Mouse (Mus musculus) layer of hippocampus, adult 11-12 months (tissue): ENCODE results near the gene Fam118b.

Experiments used
- DNase-seq: peaks from one replicate; pipeline ENCODE4 v3.0.0; 2022; ENCODE audit warnings: low spot score

Gene Fam118b

DNA sequence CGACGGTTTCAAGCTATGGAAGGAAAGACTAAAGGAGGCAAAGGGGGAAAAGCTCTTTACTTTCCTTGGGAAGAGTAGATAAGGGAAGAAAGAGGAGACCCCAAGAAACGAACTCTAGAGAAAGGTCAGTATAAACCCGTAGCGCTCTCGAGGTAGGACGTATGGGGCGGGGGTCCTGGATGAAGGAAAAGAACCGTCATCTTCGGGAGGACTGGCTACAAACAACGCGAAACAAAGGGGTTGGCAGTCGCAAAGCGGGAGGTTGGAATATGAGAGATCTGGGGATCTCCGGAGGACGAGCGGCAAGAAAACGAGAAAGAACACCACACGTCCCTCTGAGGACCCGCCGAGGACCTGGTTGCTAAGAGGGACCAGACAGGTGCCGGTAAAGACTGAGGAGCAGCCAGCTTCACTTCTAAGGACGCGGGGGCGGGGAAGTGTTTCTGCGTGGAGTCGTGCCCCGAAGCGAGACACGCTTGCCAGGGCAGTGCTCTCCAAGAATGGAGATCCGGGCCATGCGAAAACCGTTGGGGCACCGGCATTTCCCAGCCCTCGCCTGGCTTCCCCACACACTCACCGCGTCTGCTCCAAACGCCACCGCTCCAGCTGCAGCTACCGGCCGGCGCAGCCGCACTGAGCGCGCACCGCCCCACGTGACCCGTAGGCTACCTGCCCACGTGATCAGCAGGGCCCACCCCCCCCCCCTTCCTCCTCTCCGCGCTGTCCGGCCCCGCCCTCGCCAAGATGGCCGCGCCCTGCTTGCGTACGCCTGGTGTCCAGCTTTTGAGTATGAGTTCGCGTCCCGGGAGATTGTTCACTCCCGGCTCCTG is at the start of gene Fam118b, which contains the start of gene Rpusd4:
Gene Fam118b, minus strand, starts transcription at position 660 of the 830 bp plus-strand sequence.
Gene Rpusd4, plus strand, starts transcription at position 720 of the 830 bp plus-strand sequence.
- peak; percentile 94 for DNase-seq

DNA sequence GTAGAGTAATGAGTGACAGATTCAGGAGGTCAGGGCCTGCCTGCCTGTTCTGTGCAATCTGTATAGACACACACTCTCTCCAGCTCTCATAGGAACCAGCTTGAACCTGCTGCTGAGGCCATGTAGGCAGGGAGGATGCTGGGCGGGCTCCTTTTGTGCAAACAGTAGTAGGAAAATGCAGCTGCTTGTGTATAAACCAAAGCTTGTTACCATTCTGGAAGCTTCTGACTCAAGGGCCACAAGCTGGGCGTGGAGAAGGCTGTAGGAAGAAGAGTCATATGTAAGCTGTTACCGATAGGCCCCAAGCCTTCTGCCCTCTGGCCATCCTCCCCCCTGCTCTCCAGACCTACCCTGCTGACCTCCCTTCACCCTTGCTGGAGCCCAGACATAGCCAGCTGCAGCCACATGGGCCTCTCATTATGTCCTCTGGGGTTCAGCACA is 49.2 kb upstream of the Fam118b start:
- DNase-seq = no peak

DNA sequence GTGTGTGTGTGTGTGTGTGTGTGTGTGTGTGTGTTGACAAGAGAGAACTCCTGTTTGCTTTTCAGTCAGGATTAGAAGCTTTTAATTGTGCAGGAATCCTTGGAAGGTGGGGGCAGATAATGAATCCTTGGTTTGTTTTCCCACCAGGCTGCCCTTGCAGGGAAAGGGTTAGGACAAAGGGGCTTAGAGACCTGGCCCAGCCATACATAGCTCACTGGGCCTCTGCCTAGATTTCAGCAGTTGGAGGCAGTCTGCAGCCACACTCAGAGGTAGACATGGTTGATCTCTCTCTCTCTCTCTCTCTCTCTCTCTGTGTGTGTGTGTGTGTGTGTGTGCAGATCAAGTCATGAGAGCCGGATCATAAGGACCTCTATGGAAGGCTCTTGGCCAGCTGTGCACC is 46.6 kb upstream of the Fam118b start:
- no peak for DNase-seq

DNA sequence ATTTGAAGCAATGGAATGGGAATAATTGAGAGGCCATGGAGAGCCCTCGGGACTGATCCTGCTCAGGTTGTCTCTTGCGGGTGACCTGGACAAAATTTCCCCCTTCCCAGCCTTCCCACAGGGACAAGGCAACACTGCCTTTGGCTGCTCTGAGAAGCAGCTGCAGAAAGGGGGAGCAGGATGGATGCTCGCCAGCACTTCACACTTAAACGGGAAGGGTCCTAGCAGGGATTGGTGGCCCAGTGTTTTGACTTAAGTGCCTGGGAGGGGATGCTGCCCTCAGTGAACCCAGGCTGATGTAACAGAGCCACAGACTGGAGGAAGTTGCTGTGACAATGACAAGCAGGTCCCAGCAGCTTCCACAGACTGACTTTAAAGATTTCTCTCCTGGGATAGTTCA is 46.0 kb upstream of the Fam118b start:
- DNase-seq = no peak

DNA sequence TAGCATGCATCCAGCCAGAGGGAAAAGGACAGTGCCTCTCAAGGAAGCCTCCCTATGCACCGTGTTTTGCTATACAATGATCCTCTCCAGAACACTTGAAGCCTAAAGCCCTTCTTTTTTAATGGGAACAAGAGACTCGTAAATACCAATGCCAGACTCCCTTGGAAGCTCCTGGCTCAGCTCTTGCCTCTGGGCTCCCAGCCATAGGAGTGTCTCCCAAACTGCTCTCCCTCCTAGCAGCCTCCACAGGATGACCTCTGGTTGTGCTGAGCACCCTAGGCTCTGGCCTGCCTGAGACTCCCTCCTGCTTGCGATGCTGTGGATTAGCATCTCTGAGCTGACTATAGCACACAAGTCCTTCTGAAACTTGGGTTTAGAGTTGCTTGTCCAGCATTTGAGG is 44.9 kb upstream of the Fam118b start:
- no peak for DNase-seq

DNA sequence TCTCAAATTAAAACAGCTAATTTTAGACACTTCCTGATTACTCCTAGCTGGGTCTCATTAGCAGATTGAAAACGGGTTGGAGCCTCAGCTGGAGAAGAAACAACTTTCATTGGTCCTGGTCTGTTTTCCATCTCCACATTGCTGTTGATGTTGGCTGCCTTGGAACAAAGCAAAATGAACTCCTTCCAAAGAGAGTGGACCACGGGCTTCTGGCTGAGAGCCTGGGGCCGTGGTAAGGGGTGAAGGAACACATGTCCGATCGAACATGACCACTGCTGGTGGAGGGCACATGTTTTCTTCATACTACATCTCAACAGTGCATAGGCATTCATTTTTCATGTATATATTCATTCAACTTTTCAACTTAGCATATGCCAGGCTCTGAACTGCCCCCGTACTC is 42.8 kb upstream of the Fam118b start:
- no peak for DNase-seq

DNA sequence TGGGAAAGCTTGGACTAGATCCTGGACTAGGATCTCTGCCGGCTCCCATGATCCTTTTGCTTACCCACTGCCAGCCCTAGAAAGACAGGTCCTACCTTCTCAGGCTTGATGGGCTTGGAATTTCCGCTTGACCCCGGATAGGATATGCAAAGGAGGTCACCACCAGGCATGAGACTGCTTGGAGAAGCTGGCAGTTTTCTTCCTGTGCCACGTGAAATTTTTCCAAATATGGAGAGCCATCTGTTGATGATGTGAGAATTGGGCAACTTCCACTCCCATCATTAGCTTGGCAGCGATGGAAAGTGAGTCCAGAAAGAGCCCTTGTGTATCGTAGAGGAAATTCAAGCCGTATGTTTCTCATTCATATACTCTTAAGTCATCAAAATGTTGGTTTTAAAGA is 39.9 kb upstream of the Fam118b start:
- peak; percentile 22 for DNase-seq

DNA sequence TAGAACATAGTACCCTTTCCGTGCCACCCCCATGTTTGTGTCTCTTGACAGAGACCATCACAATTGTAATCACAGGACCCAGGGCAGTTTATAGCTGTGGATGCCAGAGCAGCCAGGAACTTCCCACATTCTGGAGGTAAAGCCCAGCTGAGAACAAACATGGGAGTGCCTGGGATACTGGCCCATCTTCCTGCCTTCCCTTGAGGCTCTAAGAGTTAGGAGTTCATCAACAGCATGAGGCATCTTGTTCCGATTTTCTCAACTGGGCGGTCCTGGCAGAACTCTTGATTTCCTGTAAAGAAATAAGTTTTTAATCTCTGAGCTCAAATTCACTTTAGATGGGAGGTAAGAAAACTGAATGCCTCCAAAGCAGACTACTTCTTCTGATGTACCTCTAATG is 34.6 kb upstream of the Fam118b start:
- no peak for DNase-seq

DNA sequence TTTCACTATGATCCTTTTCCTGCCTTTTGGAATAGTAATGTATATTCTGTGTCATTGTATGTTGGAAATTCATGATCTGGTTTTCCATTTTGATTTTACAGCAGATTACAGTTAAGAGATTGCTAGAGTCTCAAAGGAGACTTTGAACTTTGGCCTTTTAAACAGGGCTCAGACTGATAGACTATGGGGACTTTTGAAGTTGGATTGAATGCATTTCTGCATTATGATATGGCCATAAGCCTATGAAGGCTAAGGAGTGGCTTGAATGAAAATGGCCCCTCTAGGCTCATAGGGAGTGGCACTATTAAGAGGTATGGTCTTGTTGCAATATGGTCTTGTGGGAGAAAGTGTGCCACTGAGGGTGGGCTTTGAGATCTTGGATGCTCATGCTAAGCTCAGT is 30.2 kb upstream of the Fam118b start:
- no peak for DNase-seq

DNA sequence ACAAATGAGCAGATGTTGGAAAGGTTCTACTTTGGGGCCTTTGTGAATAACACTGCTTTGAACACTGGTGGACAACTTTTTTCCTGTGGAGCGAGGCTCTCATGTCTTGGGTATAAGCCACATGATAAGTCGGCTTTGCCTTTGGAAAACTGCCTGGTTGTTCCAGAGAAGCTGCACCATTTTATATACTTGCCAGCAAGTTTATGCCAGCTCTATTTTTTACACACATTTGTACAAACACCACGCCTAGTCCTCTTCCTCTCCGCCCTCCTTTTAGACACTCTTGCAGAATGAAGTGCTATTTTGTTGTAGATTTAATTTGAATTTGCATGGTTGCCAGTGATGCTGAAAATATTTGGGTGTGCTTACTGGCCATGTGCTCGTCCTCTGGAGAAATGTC is 25.9 kb upstream of the Fam118b start:
- DNase-seq = no peak

DNA sequence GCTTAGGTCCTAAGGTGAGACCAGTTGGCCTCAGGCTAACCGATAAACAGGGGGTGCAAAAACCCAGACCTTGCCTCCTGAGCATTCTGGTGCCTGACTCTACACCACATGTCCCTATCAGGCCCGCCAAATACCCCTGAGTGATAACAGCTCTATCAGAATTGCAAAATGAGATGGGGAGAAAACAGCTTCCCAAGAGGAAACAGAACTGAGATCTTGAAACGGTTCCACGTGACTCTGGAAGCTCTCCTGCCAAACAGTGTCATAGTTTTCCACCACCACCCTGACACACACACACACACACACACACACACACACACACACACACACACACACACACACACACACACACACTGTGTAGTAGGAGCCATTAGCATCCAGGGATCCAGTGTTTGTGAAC is 23.3 kb upstream of the Fam118b start:
- no peak for DNase-seq

DNA sequence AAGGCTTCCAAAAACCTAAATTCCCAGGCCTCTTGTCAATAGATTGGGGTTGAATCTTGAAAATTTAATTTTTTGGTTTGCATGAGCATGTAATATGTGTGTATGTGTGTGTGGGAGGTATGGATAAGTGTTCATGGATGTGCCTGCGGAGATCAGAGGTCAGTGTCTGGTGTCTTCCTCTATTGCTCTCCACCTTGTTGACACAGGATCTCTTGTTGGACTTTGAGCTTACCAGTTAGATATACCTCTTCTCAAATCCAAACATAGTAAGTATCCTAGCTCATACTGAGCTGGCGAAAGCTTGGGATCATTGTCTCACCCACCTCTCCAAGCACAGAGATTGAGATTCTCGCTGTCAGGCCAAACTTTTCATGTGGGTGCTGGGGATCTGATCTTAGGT is 22.8 kb upstream of the Fam118b start:
- no peak for DNase-seq

DNA sequence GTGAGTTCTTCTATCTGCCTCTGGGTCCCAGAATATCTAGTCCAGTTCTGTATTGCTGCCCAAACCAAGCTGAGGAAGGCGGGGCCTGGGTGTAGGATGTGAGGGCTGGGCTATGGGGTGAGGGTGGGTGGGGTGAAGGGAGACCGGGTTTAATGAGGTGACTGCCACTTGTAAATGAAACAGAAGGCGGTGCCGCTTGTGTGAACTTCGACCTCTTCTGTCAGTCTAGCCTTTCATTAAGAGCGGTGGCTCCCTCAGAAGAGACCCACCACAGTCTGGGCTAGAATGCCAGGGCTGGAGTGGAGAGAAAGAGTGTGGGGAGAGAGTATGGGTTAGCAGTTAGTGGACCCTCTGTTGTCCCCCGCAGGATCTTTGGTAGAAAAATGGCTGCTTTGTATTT is 22.4 kb upstream of the Fam118b start:
- no peak for DNase-seq

DNA sequence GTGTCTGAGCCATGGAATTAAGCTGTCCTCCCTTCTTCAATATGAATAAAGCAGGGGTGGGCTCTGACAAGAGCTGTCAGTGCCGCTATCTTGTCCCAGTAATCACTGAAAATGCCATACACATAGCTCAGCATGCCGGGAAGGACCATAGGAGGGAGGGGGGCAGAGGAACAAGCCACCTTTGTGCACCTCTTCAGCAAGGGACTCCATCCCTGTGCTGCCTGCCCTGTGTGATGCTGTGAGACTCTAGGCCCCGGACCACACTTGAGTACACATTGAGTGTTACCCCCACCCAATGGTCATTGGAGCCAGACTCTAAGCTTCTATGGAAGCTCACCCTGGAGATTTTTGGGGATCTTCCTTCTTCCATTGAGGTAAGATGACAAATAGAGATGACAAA is 18.7 kb upstream of the Fam118b start:
- no peak for DNase-seq

DNA sequence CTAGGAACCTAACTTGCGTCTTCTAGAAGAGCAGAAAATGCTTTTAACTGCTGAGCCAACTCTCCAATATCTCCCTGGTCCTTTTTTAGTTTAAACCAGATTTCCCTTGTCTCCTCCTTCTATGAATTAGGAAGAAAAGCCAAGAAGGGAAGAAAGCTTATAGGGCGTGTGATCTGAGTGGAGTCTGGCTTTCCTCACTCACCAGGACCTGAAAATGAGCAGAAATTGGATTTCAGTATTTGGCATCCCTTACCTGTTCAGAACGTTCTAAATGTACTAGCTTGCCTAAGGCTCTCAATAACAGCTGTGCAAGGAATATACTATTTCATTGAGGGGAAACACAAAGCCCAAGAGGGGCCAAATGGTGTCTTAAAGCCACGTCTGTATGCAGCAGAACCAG is 16.7 kb upstream of the Fam118b start:
- DNase-seq = no peak

DNA sequence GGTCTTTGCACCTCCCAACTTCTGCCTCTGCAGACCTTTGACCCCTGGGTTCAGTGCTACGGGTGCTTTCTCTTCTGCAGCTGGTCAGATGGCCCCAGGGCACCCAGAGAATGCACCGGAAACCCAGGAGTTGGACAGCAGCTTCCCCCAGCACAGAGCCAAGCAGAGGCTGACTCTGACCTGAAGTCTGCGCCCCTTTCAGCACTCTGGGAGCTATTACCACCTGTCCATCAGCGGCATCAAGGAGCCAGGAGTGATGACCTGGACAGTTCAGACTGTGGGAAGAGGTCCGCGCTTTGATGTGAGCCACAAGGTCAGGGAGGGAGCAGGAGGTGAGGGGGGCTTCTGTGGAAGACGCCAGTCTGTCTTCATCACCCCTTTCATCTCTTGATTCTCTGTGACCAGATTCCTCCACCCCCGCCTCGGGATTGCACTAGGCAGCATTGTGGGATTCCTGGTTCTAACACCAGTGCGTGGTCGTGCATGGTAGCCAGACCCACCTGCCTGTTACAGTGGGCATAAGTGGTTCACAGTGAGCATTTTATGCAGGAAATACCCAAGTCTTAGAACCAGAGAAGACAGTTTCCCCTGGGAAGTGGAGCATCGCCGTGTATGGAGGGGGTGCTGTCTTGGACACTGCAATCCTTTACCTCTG is 15.9 kb upstream of the Fam118b start:
- DNase-seq = no peak

DNA sequence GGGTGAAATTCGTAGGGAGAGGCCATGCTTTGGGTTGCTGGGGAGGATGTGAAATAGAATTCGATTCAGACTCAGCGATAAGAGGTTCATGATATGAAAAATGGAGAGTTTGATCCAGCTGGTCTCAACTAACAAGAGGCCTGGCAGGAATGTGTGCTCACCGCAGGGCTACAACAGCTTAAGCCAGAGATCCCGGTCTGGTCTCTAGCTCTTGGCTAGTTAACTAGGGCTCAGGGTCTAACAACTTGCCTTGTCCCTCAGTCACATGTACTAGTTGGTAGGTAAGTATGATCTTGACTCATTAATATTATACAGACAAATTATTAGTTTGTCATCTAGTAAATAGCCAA is 15.2 kb upstream of the Fam118b start:
- no peak for DNase-seq

DNA sequence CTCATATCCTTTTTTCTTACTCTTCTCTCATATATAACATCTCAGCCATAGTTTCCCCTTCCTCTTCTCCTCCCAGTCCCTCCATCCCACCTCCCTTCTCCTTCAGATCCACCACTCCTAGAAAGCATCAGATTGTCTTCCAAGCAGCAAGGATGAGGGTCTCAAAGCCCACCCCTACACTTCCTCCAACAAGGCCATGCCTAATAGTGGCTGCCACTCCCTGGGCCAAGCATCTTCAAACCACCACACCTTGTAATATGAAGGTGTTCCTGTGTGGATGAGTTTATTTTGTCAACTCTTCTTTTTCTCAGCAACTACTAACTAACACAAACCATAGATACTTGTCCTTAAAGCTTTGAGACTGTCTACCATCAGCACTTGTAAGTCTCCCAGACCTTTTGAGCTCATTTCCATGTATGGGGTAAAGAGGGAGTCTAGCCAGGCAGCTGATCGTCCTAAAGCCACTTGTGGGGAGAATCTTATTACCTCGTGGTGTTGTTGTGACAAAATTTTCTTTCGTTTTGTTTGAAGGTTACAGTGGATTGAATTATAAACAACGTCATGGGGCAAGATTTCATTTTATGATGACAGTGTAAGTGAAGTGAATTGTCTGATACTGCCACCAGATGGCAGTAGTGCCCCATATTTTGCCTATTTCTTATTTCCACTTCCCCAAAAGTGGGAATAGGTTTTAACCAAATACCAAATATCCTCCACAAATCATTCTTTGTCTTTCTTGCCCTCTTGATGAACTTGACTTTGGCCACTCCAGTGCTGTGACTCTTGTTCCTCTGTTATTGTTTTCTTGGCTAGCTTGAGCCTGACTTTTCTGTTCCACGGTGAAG is 14.6 kb upstream of the Fam118b start:
- peak; percentile 74 for DNase-seq

DNA sequence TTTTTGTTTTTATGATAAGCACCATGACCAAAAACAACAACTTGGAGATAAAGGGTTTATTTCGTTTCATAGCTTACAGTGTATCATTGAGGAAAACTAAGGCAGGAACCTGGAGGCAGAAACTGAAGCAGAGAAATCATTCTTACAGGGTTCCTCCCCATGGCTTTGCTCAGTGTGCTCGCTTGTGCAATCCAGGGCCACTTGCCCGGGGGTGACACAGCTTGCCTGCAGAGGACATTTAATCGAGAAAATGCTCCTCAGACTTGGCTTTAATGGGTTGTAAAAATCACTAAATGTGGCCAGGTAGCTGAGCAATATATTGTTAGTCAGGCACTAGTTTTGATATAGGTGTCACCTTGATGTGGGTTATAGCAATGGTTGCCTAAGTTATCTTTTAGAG is 10.8 kb upstream of the Fam118b start:
- DNase-seq = no peak

DNA sequence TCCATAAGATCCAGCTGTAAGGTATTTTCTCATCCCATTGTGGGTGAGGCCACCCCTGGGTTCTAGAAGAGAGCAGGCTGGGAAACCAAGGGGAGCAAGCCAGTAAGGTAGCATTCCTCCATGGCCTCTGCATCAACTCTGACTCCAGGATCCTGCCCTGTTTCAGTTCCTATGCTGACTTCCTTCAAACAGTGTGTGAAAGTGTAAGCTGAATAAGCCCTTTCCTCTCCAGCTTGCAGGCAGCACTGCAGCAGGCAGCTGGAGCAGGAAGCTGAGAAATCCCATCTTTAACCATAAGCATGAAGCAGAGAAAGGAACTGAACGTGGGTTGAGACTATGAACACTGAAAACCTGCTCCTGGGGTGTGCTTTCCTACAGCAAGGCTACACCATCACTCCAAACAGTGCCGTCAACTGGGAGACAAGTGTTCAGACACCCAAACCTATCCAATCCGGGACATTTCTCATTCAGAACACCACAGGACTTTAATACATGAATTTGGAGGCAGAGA is 10.3 kb upstream of the Fam118b start:
- no peak for DNase-seq

DNA sequence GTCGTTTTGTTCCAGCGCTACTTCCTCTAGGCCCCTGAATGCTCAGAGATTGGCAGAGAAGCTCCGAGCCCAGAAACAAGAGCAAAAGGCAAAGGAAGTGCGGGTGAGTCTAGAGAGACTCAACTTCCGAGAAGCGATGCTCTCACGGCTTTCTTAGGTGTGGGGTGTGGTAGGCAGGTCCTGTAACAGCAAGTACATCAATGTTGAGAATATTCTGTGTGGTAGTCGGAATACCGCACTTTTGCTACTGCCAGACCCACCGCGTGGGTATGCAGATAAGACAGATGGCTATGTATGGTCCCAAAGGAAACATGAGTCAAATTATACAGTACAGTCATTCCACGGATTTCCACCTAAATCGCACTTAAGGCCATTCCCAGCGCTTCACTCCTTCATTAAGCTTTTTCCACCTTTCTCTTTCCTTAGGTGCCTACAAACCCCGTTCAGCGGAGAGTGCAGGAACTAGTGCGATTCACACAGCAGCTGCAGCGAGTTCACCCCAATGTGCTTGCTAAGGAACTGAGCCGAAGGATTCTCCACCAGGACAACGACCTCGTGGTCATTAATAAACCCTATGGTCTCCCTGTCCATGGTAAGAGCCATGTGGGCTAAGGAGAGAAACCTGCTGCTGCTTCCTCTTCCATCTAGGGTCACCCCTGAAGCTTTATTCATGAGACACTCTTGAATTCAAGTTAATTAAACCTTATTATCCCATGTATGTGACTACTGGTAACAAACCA is 541 bp upstream of the Fam118b start:
- DNase-seq = no peak

DNA sequence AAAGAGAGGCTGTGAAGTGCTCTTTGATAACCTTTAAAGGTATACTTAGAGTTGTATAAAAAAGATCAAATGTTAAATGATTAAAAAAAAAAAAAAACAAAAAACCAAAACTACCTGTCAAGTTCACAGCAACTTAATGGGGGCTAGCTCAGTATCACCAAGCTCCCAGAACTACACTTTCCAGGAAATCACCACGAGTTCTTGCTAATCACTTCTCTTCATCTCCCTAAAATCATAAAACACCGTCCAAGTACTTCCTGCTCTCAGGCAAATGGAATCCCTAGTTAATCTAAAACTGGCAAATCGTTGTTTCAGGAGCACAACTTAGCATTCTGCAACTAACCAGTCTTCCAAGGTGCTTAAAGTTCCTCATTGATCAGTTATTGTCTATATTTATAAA is 3.1 kb downstream of the Fam118b start:
- DNase-seq = no peak
